Mouse (Mus musculus): ENCODE measurements around the gene Macrod1.

GRCm38 (mm10) chr19:7240291-7240690 is 183.7 kb downstream of the Macrod1 start:
- TF ChIP-seq CTCF (IDR thresholded peaks at IDR 0.05; ENCODE audit: extremely low read depth, insufficient read depth, low read length): no peak
- TF ChIP-seq POLR2A (IDR thresholded peaks at IDR 0.05; ENCODE audit: extremely low read depth, insufficient read depth, low read length): no peak
